Mouse (Mus musculus): ENCODE results near the gene Ugt1a6a. TPM values are rescaled to one million over a fixed set of nuclear protein-coding genes. Genes with fewer than 3 reads are reported as not detected.

Ugt1a6a gene
- polyA plus RNA-seq, 1 experiment from 2014 or later = not detected

DNA sequence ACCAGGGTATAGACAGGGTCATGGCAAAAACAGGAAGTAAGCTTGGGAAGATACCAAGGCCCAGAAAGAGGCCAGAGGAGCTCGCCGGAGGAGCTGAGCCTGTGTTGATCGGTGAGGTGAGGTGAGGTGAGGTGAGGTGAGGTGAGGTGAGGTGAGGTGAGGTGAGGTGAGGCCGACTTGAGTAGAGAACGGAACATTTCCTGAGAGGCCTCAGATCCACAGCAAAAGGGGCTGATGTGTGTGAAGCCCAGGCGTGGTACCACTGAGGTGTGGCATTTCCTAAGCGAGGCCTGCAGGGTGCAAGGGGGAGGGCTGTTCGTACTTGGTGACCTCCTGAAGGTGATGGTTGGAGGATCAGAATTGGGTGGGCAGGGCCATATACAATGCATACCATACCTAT, 118.5 kb downstream of the Ugt1a6a start:
- ATAC-seq (ENCODE audit: insufficient read depth, low FRiP score, low TSS enrichment) (no peak), DNase-seq (ENCODE audit: low spot score) (no peak)
- H3K27ac ChIP-seq (ENCODE audit: low read depth, low read length) = no peak overlapping the region
- WGBS = 76% methylated on average over 8 of the region's 8 CpGs
- H3K9ac ChIP-seq (ENCODE audit: low read length) = no peak overlapping the region
- H3K4me1 ChIP-seq (ENCODE audit: control insufficient read depth, insufficient read depth, low read length) = no peaks in the 10 kb centered on the region
- no peak overlapping the region for H3K4me2 ChIP-seq (ENCODE audit: low read depth)
- H3K4me3 ChIP-seq (ENCODE audit: low read depth, low read length) = no peak overlapping the region
- peaks cover 97% of the 10 kb centered on the region for H3K9me3 ChIP-seq (ENCODE audit: control insufficient read depth, low read length)
- H3K27me3 ChIP-seq (ENCODE audit: control insufficient read depth, insufficient read depth, low read length) = no peaks in the 10 kb centered on the region
- H3K36me3 ChIP-seq (ENCODE audit: control insufficient read depth, insufficient read depth, low read length) = no peaks in the 10 kb centered on the region

DNA sequence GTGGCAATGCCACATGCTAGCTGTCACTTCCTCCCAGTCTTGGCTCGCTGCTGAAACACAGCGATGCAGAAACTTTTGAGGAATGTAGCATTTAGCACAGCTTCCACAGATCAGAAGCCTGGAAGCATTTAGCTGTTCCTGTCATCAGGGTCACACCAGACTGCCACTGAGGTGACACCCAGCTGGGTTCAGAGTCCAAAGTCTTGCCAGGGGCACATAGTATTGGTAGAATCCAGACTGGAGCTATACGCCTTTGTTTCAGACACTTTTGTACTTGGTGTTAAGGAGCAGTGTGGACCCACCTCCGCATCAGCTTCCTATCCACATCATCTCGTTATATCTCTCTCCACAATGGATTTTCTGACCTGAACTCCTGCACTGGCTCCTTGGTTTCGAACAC, 118.9 kb downstream of the Ugt1a6a start:
- H3K4me1 ChIP-seq (ENCODE audit: control insufficient read depth, insufficient read depth, low read length) = no peaks in the 10 kb centered on the region
- peaks cover 95% of the 10 kb centered on the region for H3K9me3 ChIP-seq (ENCODE audit: control insufficient read depth, low read length)
- 75% methylated on average over 6 of the region's 6 CpGs for WGBS
- H3K36me3 ChIP-seq (ENCODE audit: control insufficient read depth, insufficient read depth, low read length) = no peaks in the 10 kb centered on the region
- no peak for DNase-seq (ENCODE audit: low spot score)
- H3K9ac ChIP-seq (ENCODE audit: low read length) = no peak overlapping the region
- H3K27ac ChIP-seq (ENCODE audit: low read depth, low read length) = no peak overlapping the region
- no peak overlapping the region for H3K4me3 ChIP-seq (ENCODE audit: low read depth, low read length)
- H3K27me3 ChIP-seq (ENCODE audit: control insufficient read depth, insufficient read depth, low read length) = no peaks in the 10 kb centered on the region
- ATAC-seq (ENCODE audit: insufficient read depth, low FRiP score, low TSS enrichment) = no peak
- no peak overlapping the region for H3K4me2 ChIP-seq (ENCODE audit: low read depth)

DNA sequence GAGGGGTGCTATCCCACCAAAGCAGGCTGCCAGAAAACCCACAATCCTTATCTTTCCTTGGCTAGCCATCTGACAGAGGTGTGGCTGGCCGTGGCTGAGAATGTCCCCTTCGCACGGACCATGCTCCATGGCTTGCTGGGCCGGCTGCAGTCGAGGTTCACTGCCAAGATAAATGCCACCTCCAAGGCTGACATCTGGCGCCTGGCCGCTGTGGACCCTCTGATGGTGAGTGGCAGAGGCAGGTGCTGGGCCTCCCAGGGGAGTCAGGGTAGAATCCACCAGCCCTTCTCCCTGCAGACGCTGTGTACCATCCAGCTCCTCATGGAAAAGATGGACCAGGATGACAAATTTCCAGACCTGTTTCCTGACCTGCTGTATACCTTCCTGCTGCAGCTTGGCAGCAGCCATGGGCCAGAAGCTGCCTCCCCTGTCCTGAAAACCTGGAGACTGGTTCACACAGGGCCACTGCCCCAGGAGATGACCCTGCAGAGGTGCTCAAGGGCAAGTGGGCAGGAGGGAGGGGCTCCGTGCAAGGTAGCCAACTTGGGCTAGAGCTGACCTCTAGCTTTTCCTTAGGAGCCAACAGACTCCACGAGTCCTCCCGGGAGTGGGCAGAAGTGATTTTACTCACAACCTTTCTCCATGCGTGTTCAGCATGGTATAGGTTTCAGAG, 120.3 kb downstream of the Ugt1a6a start:
- Histone ChIP-seq H3K9ac (ENCODE audit: low read length) (no peak overlapping the region), H3K9me3 (ENCODE audit: control insufficient read depth, low read length) (peaks cover 93% of the 10 kb centered on the region), H3K27me3 (ENCODE audit: control insufficient read depth, insufficient read depth, low read length) (no peaks in the 10 kb centered on the region), H3K4me2 (ENCODE audit: low read depth) (no peak overlapping the region), H3K36me3 (ENCODE audit: control insufficient read depth, insufficient read depth, low read length) (peaks cover 3% of the 10 kb centered on the region), H3K27ac (ENCODE audit: low read depth, low read length) (no peak overlapping the region), H3K4me3 (ENCODE audit: low read depth, low read length) (no peak overlapping the region), H3K4me1 (ENCODE audit: control insufficient read depth, insufficient read depth, low read length) (no peaks in the 10 kb centered on the region)
- ATAC-seq (ENCODE audit: insufficient read depth, low FRiP score, low TSS enrichment) (no peak), DNase-seq (ENCODE audit: low spot score) (no peak)
- 89% methylated on average over 12 of the region's 12 CpGs for WGBS

DNA sequence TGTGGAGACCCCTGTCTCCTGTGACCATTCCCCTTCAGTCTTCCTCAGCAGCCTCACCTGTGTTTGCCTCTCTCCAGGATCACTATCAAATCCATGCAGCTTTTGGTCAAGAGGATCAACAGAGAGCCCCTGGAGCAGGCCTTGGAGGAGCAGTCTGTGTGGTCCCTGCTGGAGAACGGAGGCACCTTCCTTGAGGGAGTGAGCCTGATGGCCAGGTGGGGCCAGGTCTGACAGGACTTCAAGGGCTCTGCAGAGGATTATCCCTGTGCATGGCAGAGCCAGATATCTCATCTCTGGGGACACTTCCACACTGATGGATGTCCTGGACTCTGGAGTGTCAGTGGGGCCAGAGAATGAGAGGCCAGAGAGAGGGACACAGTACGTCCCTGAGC, 120.9 kb downstream of the Ugt1a6a start:
- Histone ChIP-seq H3K4me3 (ENCODE audit: low read depth, low read length) (no peak overlapping the region), H3K9ac (ENCODE audit: low read length) (no peak overlapping the region), H3K27ac (ENCODE audit: low read depth, low read length) (no peak overlapping the region), H3K4me1 (ENCODE audit: control insufficient read depth, insufficient read depth, low read length) (no peaks in the 10 kb centered on the region), H3K27me3 (ENCODE audit: control insufficient read depth, insufficient read depth, low read length) (no peaks in the 10 kb centered on the region), H3K9me3 (ENCODE audit: control insufficient read depth, low read length) (peaks cover 92% of the 10 kb centered on the region), H3K4me2 (ENCODE audit: low read depth) (no peak overlapping the region), H3K36me3 (ENCODE audit: control insufficient read depth, insufficient read depth, low read length) (peaks cover 5% of the 10 kb centered on the region)
- 63% methylated on average over 2 of the region's 2 CpGs for WGBS
- ATAC-seq (ENCODE audit: insufficient read depth, low FRiP score, low TSS enrichment) (no peak), DNase-seq (ENCODE audit: low spot score) (no peak)

DNA sequence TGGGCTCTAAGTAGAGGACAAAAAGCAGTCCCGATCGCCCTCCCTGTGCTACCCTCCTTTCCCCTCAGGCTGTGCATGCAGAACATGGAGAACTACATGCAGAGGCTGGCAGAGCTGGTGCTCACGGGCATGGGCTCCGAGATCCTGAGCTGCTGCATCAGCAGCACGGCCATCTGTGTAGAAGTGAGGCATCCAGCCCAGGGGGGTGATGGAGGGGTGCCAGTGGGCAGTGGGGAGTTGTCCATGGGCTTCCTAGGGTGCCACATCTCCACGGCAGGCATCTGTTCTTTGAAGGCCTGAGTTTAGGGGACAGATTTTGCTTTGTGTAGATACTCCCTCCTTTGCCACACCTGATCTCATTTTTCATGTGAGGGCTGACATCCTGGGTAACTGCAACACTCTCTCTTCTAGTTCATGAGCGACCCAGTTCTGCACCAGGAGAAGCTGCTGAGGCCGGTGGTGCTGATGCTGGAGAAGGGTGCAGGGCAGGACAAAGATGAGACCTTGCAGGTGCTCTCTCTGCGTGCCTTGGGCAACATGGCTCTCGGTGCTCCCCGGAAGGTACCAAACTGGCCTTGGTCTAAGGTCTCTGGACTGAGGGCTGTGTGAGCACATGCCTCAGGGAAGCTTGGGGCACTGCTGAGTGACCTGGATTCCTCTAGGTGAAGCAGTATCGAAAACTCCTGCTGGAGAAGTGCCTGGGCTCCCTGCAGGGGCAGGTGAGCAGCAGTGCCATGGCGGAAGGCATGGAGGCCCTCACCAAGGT, 121.6 kb downstream of the Ugt1a6a start:
- Histone ChIP-seq H3K36me3 (ENCODE audit: control insufficient read depth, insufficient read depth, low read length) (peaks cover 8% of the 10 kb centered on the region), H3K4me2 (ENCODE audit: low read depth) (no peak overlapping the region), H3K4me1 (ENCODE audit: control insufficient read depth, insufficient read depth, low read length) (no peaks in the 10 kb centered on the region), H3K27me3 (ENCODE audit: control insufficient read depth, insufficient read depth, low read length) (no peaks in the 10 kb centered on the region), H3K27ac (ENCODE audit: low read depth, low read length) (no peak overlapping the region), H3K9ac (ENCODE audit: low read length) (no peak overlapping the region), H3K9me3 (ENCODE audit: control insufficient read depth, low read length) (peaks cover 89% of the 10 kb centered on the region), H3K4me3 (ENCODE audit: low read depth, low read length) (no peak overlapping the region)
- ATAC-seq (ENCODE audit: insufficient read depth, low FRiP score, low TSS enrichment) = no peak
- 79% methylated on average over 13 of the region's 13 CpGs for WGBS
- DNase-seq (ENCODE audit: low spot score) = no peak

DNA sequence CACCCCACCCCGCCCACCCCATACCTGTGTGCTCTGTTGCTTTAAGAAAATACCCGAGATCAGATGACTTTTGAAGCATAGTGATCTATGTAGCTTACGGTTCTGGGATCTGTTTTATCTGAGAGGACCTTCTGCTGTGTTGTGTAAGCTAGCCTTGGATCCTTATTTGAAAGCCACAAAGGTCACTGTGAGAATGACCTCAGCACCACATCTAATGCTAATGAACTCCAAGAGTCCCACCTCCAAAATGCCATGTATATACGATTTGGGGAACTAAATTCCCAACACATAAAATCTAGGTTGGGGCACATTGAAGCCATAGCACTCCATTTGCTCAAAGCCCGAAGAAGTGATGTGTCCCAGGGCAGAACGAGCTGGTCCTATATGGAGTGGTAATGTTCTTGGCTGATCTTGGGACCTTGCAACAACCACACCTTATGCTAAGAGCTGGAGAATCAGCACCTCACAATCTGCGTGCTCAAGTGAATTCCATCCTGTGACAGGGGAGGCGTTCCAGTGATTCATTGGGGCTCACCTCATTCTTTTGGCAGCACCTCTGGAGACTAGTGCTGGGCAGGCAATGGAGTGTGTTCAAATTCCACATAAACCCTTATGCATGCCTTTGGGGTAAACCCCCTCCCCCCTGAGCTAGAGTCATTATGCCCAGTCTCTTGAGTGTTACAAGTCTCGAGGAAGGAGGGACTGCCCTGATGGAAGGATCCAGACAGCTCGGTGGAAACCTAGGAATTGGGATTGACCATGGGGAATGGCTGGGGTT, 122.5 kb downstream of the Ugt1a6a start:
- Histone ChIP-seq H3K36me3 (ENCODE audit: control insufficient read depth, insufficient read depth, low read length) (peaks cover 14% of the 10 kb centered on the region), H3K4me3 (ENCODE audit: low read depth, low read length) (no peak overlapping the region), H3K27me3 (ENCODE audit: control insufficient read depth, insufficient read depth, low read length) (no peaks in the 10 kb centered on the region), H3K27ac (ENCODE audit: low read depth, low read length) (no peak overlapping the region), H3K9ac (ENCODE audit: low read length) (no peak overlapping the region), H3K9me3 (ENCODE audit: control insufficient read depth, low read length) (peaks cover 89% of the 10 kb centered on the region), H3K4me1 (ENCODE audit: control insufficient read depth, insufficient read depth, low read length) (no peaks in the 10 kb centered on the region), H3K4me2 (ENCODE audit: low read depth) (no peak overlapping the region)
- ATAC-seq (ENCODE audit: insufficient read depth, low FRiP score, low TSS enrichment) (no peak), DNase-seq (ENCODE audit: low spot score) (no peak)
- 78% methylated on average over 10 of the region's 10 CpGs for WGBS

DNA sequence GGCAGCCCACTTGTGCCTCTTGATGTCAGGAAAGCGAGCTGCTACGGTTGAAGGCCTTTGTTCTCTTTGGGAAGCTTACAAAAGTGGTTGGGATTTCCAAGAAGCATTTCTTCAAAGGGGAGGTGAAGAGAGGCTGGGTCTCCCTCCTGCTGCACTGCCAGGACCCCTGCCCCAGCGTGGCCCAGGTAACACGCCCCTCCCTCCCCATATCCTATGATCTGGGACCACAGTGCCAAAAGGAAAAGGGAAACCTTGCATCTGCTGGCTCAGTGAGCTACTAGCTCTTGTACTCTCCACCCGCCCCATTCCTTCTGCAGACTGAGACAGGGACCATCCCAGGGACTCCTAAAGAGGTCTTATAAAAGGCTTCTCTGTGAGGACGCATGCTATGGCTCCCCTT, 123.1 kb downstream of the Ugt1a6a start:
- ATAC-seq (ENCODE audit: insufficient read depth, low FRiP score, low TSS enrichment) (no peak), DNase-seq (ENCODE audit: low spot score) (no peak)
- Histone ChIP-seq H3K9ac (ENCODE audit: low read length) (no peak overlapping the region), H3K4me3 (ENCODE audit: low read depth, low read length) (no peak overlapping the region), H3K36me3 (ENCODE audit: control insufficient read depth, insufficient read depth, low read length) (peaks cover 20% of the 10 kb centered on the region), H3K4me1 (ENCODE audit: control insufficient read depth, insufficient read depth, low read length) (no peaks in the 10 kb centered on the region), H3K4me2 (ENCODE audit: low read depth) (no peak overlapping the region), H3K9me3 (ENCODE audit: control insufficient read depth, low read length) (peaks cover 83% of the 10 kb centered on the region), H3K27me3 (ENCODE audit: control insufficient read depth, insufficient read depth, low read length) (no peaks in the 10 kb centered on the region), H3K27ac (ENCODE audit: low read depth, low read length) (no peak overlapping the region)
- WGBS = 77% methylated on average over 6 of the region's 6 CpGs

DNA sequence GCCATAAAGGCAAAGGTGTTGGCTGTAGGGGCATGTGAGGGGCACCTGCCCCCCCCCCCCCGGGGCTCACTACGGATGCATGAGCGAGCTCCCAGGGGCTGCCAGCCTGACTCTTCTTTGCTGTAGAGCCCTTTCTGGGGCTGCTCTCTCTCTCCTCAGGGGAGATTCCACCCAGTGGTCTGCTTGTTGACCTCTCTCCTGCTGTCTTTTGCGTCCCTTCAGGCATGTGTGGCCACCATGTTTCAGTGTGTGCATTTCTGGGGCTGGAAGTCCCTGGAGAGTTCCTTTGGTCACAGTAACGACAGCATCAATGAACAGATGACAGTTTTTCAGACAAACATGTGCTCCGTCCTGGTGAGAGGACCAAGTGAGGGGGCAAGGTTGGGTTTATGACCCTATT, 123.8 kb downstream of the Ugt1a6a start:
- H3K36me3 ChIP-seq (ENCODE audit: control insufficient read depth, insufficient read depth, low read length) = peaks cover 27% of the 10 kb centered on the region
- H3K9ac ChIP-seq (ENCODE audit: low read length) = no peak overlapping the region
- H3K4me1 ChIP-seq (ENCODE audit: control insufficient read depth, insufficient read depth, low read length) = no peaks in the 10 kb centered on the region
- H3K27me3 ChIP-seq (ENCODE audit: control insufficient read depth, insufficient read depth, low read length) = no peaks in the 10 kb centered on the region
- no peak for ATAC-seq (ENCODE audit: insufficient read depth, low FRiP score, low TSS enrichment)
- no peak overlapping the region for H3K4me3 ChIP-seq (ENCODE audit: low read depth, low read length)
- no peak overlapping the region for H3K4me2 ChIP-seq (ENCODE audit: low read depth)
- DNase-seq (ENCODE audit: low spot score) = no peak
- H3K9me3 ChIP-seq (ENCODE audit: control insufficient read depth, low read length) = peaks cover 78% of the 10 kb centered on the region
- no peak overlapping the region for H3K27ac ChIP-seq (ENCODE audit: low read depth, low read length)
- 66% methylated on average over 6 of the region's 6 CpGs for WGBS

Data from neural tube, embryonic 11.5 days (tissue).